Mouse (Mus musculus): Measurements from ENCODE around the gene Gmds.

Gmds gene

DNA sequence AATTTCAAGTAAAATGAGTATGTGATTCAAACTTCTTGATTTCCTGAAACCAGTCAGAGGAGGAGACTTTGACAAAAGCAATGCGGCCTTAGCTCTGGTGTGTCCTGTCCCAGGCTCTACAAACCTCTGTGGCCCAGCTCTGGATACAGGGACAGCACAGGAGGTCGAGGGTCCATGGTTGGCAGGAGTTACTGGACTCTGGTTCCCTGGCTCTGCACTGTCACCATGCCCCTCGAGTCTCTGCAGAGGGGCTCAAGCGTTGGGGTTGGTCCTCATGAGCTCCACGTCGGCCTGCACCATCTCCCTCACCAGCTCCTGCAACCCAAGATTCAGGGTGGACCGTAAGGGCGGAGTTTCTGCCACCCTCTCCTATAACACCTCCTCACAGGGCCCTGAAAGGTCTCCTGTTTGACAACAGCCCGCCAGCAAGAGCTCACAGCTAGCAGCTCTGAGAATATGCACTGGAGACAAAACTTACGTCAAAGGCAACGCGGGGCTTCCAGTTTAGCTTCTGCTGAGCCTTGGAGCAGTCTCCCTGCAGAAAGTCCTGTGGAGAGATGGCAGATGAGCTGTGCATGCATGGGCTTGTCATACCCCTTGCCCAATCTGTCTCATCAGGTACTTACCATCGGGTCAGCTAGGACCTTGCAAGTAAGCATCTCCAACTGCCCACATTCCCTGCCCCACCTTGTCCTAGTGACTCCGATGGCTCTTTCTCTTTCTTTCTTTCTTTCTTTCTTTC, 518.7 kb downstream of the Gmds start:
- intact Hi-C loops (cut with DNase I): loop anchor here (5.0 kb wide), 2 partner anchors 77 to 132 kb away; no protein-coding TSS in a partner anchor

DNA sequence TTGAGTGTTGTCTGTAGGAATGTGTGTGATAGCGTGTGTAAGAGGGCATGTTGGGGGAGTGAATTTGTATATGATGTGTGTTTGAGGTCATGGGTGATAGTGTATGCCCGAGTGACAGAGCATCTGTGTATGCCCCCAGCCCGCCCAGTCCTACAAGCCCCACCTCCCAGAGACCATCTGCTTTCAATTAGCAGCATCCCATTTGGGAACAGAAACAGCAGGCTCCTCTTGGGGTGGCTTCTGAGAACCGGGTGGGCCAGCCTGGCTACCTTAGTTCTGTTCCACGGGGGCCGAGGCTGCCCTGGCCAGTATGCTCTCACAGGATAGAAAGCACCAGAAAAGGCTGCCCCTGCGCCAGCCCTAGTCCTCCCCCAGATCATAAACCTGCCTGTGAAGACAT, 520.2 kb downstream of the Gmds start:
- intact Hi-C loops (cut with DNase I): loop anchor here (5.0 kb wide), 1 partner anchor 134 kb away; no protein-coding TSS in a partner anchor

DNA sequence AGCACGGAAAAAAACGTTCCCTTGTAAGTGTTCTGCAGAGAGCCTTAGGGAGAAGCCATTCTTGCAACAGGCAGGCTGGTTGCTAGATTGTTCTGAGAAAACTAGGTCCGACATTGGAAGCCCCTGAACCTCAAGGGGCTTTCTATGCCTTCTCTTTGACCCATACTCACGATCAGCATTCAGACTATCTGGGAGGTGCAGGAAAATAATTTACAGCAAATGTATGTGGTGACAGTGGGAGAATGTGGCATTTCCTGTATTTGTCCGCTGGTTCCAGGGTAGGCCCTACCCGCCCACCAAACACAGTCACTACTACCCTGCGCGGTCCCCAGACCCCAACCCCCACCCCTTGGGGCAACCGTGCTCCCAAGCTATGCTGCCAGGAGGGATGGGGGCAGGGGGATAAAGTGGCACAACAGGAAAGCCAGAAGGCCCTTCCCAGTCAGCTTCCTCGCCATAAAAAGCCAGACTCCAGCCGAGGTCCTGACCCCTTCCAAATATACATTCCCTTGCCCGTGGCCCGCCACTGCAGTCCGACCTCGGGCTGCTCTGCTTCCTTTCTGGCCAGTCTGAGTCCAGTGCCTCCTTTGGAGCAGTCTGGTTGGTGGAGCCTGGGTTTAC, 523.0 kb downstream of the Gmds start:
- intact Hi-C loops (cut with DNase I): loop anchor here (5.0 kb wide), 1 partner anchor 137 kb away; no protein-coding TSS in a partner anchor

DNA sequence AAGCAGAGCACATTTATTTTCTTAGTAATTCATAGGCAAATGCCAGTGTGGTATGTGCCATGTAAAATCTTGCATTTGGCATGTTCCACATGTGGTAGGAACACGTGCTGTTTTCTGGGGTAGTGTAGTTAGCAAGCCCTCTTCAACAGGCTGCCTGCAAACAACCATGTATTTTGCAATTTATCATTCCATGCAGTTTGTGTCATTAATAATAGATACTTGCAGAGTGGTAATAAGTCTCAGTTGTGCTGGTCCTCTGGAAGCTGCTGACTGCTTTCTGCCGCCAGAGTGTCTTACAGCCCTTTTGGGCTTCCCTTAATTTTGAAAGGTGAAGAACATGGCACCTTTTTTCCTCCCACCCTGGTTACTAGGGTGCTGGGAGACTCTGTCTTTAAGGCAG, 525.8 kb downstream of the Gmds start:
- intact Hi-C loops (cut with DNase I): no loop called here

DNA sequence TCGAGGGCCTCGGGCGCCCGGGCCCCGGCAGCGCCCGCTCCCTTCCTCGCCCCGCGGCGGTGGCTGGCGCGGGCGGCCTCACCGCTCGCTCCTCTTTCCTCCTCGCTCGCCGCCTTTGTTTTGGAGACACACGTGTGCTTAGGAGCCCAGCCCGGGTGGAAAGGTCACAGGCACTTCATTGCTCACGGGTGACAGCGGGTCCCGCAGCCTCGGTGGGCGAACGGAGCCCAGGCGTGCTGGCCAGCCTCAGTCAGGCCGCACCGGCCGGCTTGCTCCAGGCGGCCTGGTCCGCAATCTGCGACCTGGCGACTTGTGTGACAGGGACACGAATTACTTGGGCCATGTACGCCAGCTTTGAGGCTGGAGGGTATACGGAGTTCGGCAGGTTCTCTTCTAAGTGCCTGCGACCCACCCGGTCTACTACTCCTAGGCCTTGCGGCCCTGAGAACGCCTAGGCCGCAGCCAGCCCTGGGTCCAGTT, 527.0 kb downstream of the Gmds start:
- intact Hi-C loops (cut with DNase I): no loop called here

DNA sequence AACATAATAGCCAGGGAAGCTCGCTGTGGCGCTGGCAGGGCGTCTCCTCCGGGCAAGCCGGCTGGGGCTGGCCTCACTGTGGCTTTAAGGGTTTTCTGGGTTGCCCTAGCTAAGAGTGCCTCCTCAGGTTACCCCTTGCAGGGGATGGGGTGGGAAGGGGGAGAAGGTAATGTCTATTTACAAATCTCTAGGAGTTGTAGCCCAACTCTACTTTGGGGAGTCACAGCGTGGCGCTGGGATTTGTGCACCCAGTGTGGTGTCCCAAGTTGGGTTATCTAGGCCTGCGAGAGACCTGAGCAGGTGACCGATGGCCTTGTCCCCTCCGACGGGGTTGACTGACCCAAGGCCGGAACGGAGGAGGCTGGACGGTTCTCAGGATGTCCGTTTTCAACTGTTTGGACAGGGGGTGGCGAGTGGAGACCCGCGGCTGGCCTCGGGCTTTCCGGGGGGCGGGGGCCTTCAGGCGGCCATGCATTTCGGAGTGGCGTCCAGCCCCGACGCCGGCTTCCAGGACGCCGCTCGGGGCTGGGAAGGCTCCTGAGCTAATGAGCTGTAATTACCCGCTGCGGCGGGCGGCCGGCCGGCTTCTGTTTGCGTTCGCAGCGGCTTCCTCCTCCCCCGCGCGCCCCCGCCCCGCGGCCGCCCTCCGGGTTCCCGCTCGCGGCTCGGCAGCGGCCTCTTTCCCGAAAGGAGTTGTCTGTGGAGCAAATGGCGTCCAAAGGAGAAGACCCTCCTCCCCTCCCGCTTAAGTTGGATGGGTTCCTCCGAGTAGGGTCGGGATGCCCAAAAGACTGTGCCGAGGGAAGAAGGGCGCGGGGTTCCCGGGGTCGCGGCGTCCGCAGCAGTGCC, 527.6 kb downstream of the Gmds start:
- intact Hi-C loops (cut with DNase I): no loop called here

DNA sequence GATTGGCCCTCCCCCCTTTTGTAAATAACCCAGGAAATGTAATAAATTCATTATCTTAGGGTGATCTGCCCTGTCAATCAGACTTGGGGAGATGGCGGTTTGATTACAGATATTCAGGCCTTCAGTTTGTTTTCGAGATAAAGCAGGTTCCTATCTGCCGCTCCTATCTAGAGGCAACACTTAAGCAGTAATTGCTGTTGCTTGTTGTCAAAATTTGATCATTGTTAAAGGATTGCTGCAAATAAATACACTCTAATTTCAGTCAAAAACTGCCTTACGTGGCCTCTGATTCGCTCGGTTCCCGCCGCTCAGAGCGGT, 528.2 kb downstream of the Gmds start:
- intact Hi-C loops (cut with DNase I): no loop called here

DNA sequence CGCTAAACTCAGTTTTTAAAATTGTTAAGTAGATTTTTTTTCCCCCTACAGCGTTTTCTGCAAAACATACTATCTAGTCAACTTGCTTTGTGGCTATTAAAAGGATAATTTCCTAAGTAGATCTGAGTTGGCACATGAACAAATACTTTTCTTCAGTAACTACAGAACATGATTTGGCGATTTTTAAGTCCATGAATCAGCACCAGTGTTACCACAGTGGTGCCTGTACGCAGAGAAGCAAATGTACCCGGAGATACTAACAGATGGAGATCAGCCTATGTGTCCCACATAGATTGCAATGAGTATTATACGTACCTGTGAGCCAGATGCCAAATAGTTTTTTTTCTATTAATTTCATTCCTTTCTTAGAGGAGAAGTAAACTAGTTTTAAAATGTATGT, 528.8 kb downstream of the Gmds start:
- intact Hi-C loops (cut with DNase I): no loop called here

DNA sequence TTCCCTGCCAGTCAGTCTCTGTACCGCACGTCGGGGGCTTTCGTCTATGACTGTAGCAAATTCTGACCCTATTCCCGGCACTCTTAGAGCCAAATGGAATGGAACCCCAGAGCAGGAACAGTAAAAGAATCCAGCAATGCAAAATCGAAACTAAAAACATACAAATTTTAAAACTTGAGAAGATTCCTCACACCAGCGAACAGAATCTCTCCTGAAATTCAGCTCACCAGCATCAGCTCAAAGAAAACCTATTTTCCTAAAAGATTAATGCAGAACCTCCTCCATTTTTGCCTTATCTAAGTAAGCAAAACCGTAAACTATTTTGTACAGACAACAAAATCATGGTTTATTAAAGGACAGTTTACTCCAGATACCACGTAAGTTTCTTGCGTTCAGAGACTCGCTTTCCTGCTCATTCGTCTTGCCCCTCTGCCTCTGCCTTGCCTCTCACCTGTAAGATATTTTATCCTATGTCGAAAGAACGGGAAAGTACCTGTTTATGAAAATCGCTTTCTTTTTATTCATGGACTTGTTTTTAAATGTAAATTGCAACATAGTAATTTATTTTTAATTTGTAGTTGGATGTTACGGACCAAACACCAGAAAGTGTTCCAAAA, 529.6 kb downstream of the Gmds start:
- intact Hi-C loops (cut with DNase I): no loop called here

DNA sequence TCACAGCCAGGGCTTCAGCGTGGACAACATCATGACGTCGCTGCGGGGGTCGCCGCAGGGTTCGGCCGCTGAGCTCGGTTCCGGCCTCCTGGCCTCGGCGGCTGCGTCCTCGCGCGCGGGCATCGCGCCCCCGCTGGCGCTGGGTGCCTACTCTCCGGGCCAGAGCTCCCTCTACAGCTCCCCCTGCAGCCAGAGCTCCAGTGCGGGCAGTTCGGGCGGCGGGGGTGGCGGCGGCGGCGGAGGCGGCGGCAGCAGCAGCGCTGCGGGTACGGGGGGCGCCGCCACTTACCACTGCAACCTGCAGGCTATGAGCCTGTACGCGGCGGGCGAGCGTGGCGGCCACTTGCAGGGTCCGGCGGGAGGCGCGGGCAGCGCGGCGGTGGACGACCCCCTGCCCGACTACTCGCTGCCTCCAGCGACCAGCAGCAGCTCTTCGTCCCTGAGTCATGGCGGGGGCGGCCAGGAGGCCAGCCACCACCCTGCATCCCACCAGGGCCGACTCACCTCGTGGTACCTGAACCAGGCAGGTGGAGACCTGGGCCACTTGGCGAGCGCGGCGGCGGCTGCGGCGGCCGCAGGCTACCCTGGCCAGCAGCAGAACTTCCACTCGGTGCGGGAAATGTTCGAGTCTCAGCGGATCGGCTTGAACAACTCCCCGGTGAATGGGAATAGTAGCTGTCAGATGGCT, 530.3 kb downstream of the Gmds start:
- intact Hi-C loops (cut with DNase I): no loop called here

DNA sequence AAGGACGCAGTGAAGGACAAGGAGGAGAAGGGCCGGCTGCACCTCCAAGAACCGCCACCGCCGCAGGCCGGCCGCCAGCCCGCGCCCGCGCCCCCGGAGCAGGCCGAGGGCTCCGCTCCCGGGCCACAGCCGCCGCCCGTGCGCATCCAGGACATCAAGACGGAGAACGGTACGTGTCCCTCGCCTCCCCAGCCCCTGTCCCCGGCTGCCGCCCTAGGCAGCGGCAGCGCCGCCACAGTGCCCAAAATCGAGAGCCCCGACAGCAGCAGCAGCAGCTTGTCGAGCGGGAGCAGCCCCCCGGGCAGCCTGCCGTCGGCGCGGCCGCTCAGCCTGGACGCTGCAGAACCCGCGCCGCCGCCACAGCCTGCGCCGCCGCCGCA, 530.8 kb downstream of the Gmds start:
- intact Hi-C loops (cut with DNase I): no loop called here

DNA sequence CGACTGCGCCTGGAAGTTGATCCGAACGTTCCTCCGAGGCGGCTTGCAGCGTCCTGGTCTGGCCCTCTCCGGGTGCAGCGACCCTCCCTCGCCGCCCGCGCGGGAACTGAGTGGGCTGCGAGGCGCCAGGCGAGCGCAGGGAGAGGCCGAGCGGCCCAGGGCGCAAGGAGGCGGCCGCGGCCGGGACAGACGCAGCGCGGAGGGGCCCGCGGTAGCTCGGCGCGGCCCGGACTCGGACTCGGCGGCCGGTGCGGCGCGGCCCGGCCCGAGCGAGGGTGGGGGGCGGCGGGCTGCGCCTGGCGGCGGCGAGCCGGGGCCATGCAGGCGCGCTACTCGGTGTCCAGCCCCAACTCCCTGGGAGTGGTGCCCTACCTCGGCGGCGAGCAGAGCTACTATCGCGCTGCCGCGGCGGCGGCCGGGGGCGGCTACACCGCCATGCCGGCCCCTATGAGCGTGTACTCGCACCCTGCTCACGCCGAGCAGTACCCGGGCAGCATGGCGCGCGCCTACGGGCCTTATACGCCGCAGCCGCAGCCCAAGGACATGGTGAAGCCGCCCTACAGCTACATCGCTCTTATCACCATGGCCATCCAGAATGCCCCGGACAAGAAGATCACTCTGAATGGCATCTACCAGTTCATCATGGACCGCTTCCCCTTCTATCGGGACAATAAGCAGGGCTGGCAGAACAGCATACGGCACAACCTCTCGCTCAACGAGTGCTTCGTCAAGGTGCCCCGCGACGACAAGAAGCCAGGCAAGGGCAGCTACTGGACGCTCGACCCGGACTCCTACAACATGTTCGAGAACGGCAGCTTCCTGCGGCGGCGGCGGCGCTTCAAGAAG, 531.4 kb downstream of the Gmds start:
- intact Hi-C loops (cut with DNase I): no loop called here

DNA sequence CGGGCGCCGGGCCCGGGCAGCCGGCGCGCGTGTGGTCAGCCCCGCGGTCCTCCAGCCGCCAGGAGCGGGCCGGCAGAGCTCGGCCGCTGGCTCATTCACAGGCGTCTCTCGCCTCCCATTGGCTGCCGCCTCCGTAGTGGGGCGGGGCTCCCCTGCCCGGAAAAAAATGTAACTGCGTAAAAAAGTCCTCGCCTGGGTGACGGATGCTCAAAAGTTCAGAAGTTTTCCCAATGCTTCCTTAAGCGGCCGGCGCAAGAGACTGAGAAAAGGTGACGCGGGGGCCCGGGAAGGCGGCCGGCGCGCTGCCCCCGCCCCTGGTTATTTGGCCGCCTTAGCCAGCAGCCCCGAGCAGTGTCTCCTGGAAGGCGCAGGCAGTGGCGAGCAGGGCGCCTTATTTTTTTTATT, 532.1 kb downstream of the Gmds start, which contains the start of gene Foxc1:
Foxc1 (plus strand) TSS at position 206 of the 405 bp plus-strand sequence.
- intact Hi-C loops (cut with DNase I): no loop called here

DNA sequence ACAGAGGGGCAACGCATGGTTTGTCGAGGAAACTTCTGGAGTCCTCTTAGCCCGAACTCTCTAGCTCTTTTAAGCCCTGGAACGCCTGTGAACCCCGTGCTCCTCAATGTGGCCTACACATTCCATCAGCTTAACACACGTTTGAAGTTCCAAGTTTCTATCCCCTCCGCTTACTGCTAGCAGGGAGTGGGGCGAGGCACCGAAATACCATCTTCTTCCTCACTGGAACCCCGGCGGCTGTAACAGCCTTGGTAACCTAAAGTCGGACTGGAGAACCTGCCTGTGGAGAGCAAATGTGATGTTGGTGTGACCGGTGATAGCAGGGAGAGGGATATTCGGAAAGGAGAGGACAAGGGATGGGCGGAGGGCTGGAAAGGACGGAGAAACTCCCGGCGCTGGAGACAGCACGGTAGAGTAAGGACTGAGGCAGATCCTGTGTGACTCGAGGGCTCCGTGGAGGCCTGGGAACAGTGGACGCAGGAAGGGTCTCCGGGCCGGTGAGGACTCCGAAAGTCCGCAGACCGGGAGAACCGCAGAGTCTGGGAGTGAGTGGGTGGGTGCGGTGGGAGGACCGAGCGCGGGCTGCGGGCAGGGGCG, 532.6 kb downstream of the Gmds start:
- intact Hi-C loops (cut with DNase I): no loop called here

DNA sequence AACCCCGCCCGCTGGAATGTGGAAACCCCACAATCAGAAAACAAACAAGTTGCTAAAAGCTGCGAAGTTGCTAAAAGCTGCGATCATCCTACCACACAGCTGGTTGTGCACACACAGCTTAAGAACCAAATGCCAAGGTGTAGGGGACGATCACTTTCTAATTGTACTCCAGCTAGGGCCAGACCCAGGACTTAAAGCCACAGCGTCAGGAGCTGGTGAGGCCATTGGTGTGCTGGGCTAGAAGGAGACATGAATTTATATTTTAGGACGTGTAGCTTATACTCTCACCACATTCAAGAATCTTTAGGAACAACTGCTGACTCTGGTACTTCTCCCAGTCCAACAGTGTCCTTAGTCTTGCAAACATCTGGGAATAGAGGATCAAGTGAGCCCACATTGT, 534.0 kb downstream of the Gmds start:
- intact Hi-C loops (cut with DNase I): loop anchor here (5.0 kb wide), 1 partner anchor 688 kb away; no protein-coding TSS in a partner anchor

DNA sequence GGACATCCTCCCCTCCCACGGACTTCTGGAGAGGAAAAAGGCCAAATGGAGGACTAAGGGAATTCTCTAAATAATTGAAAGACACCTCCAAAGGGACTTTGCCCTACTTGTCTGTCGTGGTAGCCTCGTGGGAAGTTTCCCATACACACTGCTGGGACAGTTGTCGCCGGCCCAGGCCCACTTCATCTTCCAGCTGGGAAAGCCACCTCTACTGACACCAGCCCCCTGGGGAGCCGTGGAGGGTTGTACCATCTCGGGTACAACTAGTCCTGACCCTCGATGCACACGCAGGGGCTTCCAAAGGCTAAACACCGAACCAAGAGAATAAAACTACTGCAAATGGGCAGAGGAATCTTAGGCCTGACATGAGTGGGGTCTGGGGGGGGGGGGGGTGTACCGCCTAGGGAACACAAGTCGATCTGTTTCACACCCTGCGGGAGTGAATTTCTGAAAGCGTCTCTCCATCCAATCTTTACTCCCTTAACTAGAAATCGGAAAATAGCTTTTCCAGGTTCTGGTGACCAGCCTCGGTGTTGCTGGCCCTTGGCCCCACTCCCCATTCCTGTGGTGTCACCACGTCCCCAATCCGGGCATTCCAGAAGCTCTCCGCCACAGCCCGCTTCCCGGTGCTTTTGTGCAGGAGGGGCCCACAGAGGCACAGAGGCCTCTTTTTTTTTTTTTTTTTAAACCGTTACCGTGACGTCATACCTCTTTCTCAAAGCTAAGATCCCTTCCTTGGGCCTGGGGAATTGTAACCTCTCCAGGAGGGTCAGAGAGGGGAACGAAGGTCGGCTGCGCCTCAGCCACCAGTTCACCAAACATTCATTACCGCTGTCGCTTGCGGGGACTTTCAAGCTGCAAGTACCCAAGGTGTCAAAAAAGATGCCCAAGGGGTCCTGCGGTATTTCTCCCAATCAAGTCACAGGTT, 535.1 kb downstream of the Gmds start:
- intact Hi-C loops (cut with DNase I): loop anchor here (5.0 kb wide), 1 partner anchor 689 kb away; no protein-coding TSS in a partner anchor

DNA sequence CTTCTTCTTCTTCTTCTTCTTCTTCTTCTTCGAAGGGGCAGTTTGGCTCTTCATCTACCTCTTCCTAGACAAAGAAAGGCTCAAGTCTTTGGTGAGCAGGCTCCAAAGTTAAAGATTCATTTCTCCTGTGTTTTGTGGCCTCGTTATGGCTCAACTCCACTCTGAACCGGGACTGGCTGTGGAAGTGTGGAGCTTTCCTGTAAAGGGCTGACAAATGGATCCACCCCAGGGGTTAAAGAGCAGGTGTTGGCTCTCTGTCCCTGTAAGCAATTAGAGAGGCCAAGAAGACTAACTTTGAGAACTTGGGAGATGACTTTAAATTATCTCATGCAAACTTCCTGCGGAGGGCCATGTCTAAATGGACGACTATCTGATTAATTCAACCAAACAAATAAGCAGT, 536.1 kb downstream of the Gmds start:
- intact Hi-C loops (cut with DNase I): loop anchor here (5.0 kb wide), 1 partner anchor 690 kb away; no protein-coding TSS in a partner anchor

DNA sequence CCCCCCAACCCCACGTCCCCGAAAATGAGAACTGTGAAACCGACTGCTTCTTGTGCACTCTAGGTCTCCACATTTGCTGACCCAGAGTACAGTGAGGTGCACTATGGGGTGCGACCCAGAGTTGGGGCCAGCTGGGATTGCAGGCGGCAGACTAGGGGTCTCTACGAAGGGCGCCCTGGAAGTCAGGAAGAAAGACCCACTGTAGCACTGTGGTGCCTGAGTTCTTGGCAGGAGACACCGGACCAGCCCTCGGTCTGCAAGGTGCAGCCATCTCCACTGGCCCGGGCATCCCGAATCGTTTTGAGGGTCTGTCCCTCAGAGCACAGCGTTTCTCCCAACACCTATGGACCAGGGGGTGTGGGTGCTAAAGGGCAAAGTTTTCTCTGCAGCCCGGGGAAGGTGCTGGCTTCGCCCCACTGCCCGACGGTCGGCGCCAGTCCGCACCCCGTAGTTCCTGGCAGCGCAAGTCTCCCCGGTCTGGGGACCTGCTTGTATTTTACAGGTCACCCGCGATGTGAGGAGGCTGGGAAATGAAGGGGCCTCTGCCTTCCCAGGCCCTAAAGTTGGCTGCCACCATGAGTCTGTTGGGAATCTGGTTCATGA, 536.7 kb downstream of the Gmds start:
- intact Hi-C loops (cut with DNase I): loop anchor here (2.0 to 5.0 kb wide), 5 partner anchors 155 to 690 kb away; no protein-coding TSS in a partner anchor
